Mouse (Mus musculus): ENCODE measurements around the gene Gm20388.
A peak's percentile ranks its signal among the peaks of the same experiment; 100 is the strongest.

Gene Gm20388

GRCm38 (mm10) chr8:120370461-120370860, 459.8 kb downstream of the Gm20388 start:
- peak; percentile 54 for DNase-seq (ENCODE audit: low spot score)

- DNase-seq (ENCODE audit: low spot score): no peak
Measured at GRCm38 (mm10) chr8:120371146-120371545, 460.5 kb downstream of the Gm20388 start.

DNA sequence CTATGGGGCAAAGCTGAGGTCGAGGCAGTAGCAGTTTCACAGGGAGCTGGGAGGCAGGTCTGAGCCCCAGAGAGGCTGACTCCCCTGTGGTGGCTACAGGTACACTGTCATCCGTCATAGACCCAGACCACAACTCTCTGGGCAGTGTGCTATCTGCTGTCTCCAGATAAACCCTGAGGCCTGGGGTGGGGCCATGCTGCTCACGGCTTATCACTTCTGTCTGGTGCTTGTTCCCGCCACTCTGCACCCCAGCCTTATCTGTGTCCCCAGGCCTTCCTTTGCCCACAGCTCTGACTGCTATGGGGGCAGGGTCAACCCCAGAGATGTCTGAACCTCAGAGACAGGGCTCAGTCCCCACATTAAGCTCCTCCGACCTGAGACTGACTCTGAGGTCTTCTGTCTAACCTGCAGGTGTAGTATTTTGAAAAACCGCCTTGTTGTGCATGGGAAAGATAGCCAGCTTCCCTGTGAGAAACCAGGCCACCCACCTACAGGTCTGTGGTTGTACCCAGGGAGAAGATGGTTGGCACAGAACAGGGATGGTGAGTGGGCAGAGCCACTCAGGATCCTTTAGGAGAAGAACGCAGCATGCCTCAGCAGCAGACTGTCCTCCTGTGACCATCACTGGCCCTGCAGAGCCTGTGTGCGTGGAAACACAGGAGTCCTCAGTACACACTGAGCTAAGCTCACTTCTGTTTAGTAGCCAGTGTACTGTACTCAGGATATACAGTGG, 461.2 kb downstream of the Gm20388 start:
- DNase-seq (ENCODE audit: low spot score): no peak

GRCm38 (mm10) chr8:120372684-120373083, 462.0 kb downstream of the Gm20388 start:
- DNase-seq (ENCODE audit: low spot score): no peak

- DNase-seq (ENCODE audit: low spot score): no peak
Measured at GRCm38 (mm10) chr8:120373621-120374020, 463.0 kb downstream of the Gm20388 start.

DNA sequence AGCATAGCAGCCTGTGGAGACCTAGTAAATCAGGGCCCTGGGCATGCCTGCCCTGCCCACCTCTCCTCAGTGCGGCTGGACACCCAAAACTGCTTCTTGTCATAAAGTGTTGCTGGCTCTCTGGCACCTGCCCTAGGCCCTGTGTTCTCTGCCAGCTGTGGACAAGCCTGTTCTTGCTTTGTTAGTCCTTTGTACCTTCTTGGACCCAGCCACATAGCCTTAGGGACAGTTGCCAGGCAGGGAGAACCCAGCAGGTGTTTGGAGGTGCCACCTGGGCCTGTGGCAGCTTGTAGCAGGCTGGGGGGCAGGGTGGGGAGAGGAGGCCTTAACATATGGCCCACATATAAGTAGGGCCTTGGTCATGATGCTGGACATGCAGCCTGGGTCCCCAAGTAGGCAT, 463.4 kb downstream of the Gm20388 start:
- no peak for DNase-seq (ENCODE audit: low spot score)

DNA sequence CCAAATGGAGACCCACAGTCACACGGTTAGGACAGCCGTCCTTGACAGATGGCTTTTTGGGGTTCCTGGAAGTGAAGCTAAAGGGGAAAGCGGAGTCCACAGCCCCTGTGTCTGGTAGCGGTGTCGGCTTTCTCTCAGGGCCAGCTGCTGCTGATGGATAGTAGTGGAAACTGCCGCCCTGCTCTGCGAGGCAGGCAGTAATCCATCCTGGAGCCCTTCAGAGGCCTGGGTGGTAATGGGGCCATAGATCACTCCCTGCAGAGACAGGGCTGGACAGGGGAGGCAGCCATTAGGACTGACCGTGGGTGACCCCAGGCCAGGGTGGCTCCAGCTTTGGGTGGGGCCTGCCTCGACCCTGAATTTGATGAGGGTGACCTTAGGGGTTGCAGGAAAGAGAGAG, 463.9 kb downstream of the Gm20388 start:
- DNase-seq (ENCODE audit: low spot score): peak; percentile 51

- peak; percentile 69 for DNase-seq (ENCODE audit: low spot score)
Measured at GRCm38 (mm10) chr8:120375170-120375569, 464.5 kb downstream of the Gm20388 start.

GRCm38 (mm10) chr8:120376215-120376614, 465.6 kb downstream of the Gm20388 start:
- no peak for DNase-seq (ENCODE audit: low spot score)

DNA sequence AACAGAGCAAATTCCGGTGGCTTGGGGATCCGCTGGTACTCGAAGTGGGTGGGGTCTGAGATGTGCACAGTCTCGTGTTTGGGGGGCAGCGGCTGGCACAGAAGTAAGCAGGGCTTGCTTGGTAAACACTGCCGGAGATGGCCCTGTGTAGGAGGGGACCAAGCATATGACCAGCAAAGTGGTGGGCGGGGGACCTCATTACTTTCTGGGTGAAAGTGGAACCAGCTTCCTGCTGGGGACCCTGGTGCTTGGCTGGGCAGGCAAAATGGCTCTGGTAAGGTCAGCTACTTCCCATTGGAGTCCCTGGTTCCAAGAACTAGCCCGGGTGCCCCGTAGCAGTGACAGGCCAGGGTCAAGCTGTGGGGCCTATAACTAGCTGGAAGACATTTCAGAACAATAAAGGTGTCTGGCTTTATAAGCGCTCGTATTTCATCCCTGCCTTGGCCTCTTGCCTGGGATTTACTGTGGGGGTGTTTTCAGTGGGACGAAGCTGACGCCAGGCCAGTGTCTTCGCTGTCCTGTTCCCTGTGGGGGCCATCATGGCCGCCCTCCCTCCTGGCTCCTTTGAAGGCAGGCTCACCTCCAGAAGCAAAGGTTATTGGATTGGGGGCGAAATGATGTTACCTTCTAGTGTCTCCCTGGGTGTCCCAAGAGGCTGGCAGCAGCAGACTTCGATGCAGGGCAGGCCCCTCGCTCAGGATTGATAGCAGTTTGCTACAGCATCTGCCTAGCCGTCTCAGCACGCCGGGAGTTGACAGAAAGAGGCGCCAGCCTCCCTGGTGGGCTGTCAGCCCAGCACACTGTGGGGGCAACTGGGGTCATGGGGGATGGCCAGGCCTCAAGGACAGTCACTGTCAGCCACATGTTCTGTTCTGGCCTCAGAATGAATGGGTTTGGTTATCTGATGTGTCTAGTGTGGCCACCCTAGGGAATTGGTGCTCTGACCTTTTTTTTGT, 466.5 kb downstream of the Gm20388 start:
- peak; percentile 52 for DNase-seq (ENCODE audit: low spot score)

DNA sequence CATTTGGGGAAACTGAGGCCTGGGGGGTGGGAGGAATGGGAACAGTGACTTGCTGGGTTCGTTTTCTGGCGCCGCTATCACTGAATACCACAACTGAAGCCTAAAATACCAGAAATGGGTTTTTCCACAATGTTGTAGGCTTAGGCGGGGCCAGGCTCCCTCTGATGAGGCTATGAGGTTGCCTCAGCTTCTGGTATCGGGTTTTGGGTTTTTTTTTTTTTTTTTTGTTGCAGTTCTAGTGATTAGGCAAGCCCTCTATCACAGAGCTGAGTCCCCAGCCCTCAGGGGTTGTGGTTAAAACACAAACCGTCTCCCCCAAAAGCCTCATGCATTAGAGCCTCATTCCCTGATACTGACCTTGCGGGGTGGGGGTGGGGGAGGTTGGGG, 467.2 kb downstream of the Gm20388 start:
- no peak for DNase-seq (ENCODE audit: low spot score)

DNA sequence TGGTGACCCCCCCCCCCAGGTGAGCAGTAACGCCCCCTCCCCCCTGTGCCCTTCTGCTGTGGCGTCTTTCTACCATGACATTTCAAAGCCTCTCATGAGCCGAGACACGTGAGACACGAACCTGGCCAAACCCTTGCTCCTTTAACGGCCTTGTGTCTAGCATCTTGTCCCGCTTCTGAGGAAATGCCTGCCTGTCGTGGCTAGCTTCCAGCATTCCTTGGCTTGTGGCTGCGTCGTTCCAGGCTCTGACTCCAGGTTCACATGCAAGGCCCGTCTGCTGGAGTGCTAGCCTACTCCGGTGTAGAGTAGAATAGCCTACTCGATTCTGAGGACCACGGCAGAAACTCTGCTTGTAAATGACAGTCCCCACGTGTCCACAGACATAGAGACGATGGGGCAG, 467.7 kb downstream of the Gm20388 start:
- DNase-seq (ENCODE audit: low spot score): peak; percentile 73

DNA sequence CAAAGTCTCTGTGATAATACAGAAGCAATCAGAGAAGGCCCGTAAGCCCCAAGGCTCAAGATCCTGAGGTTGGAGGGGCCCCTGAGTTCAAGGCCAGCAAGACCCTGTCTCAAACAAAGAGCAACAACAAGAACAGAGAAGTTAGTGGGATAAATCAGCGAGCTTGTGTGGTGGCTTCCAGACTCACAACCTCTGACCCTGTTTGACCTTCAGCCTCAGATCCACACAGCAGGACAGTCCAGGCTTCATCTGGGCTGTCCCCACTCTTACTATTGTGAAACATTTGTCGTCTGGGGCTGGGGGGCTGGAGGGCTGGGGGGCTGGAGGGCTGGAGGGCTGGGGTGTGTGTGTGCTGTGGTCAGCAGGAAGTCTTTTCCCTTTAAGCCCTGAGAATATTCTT, 468.4 kb downstream of the Gm20388 start:
- DNase-seq (ENCODE audit: low spot score): no peak

DNA sequence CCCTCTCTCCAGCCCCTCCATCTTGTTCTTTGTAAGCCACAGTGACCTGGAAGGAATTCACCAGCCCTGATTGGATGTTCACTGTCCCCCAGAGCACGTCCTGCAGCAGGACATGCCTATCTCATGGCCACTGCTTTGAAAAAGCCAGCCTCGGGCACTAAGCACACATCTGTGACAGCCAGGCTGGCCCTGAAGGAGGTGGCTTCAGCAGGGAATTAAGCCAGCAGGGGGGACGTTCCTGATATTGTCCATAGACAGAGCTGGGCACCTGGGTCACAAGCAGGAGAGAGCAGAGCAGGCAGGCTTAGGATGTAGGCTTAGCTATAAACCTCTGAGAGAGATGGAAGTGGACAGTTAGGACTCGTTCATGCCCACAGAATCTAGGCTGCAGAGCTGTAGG, 471.2 kb downstream of the Gm20388 start:
- peak; percentile 63 for DNase-seq (ENCODE audit: low spot score)

- DNase-seq (ENCODE audit: low spot score): peak; percentile 98
Measured at GRCm38 (mm10) chr8:120382436-120383203, 472.0 kb downstream of the Gm20388 start.

GRCm38 (mm10) chr8:120383204-120383560, 472.5 kb downstream of the Gm20388 start:
- DNase-seq (ENCODE audit: low spot score): peak; percentile 64

DNA sequence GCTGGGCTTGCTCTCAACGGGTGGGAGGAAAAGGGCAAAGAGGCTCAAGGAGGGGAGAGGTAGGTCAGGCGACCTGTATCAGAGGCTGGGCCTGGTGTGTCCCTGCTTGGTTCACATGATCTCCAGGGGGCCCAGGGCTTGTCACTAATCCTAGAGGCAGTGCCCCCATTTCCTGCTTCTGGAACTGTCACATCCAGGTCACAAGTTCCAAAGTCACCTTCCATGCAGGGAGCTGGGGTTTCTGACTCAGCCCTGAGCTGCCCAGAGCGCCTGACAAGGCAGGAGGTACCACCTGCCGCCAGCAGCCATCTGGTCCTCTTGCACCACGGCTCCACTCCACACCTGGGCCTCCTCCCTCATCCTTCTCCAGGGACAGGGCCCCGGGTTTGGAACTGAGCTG, 473.1 kb downstream of the Gm20388 start:
- DNase-seq (ENCODE audit: low spot score): peak; percentile 63

- DNase-seq (ENCODE audit: low spot score): no peak
Measured at GRCm38 (mm10) chr8:120384745-120385144, 474.1 kb downstream of the Gm20388 start.

DNA sequence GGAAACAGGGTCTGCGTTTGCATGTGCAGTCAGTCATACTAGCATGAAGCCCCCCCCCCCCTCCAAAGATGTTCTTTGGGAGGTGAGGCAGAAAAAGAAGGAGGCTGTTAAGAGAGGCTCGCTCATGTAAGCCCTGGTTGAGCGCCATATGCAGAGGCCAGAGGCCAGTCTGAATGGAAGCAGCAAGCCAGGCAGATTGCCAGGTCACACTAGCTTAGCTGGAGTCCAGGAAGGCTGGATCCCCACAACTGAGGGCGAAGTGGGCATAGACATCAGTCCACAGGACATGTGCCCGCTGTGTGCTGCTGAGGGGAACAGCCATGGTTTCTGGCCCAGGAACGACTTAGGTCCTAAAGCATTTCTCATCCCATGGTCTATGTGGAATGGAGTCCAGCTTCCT, 477.6 kb downstream of the Gm20388 start:
- no peak for DNase-seq (ENCODE audit: low spot score)

DNA sequence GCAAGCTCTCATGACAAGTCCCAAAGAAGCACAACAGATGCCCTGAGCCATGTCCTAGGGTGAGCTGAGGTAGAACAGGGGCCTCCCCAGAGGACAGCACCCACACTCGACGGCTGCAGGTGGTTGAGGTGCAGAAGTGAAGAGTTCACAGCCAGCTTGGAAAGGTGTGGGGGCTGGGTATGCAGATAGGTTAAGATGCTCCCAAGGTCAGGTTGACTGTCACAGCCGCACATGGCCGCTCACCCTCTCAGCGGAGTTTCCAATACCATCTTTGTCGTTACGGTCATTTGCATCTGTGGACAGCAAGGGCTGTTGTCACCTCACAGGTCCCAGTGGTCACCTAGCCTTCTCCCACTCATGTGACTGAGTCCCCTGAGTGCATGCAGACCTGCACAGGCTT, 480.0 kb downstream of the Gm20388 start:
- DNase-seq (ENCODE audit: low spot score): no peak

- DNase-seq (ENCODE audit: low spot score): no peak
Measured at GRCm38 (mm10) chr8:120391856-120392255, 481.2 kb downstream of the Gm20388 start.

DNA sequence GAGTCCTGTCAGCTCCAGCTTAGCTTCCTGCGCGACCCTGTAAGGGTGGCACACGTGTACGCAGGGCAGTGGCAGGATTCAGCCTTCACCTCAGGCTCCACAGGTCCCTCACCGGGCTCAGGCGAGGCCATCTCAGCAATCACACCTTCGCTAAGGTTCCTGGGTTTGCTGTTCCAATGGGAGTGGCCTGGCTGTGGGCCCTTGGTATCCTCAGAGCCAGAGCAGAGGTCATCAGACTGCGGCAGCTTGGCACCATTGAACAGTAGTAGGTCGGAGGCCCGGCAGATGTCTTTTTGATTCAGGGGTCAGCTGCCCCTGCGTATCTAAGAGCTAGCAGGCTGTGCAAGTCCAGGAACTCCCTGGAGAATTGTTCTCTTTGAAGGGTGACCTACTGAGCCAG, 482.4 kb downstream of the Gm20388 start:
- no peak for DNase-seq (ENCODE audit: low spot score)

Data from MN1 (cell line).